Comparison of ENCODE assay signal across 18 mouse cellular contexts in genomic region chr13:49112652-49113051, GRCm38 (mm10). TPM values are rescaled to one million over a fixed set of nuclear protein-coding genes. Genes with fewer than 3 reads are reported as not detected.
DNase-seq lines count a peak whose midpoint lies in the region; ATAC-seq and TF ChIP-seq lines count a peak whose summit lies in the region.
"Had no signal": no experiment of that assay in that cellular context is flagged by ENCODE, and none has a peak within 500 bp of the region (broad histone marks: within the 10 kb centered on the region; RNA-seq: fewer than 3 reads in every experiment).

No protein-coding gene starts in this region.

- peak; percentile 28 for DNase-seq in gonadal fat pad, adult 2 months (ENCODE audit: low read depth)
- no peak for DNase-seq in lung, adult 2 months
- DNase-seq: adrenal gland, adult 2 months; adrenal gland, postnatal 36 days; cerebellum, adult 11 months; cerebellum, postnatal 10 days; gastrocnemius, postnatal 25 days; heart, postnatal 36 days had no signal

- H3K27ac ChIP-seq in hindbrain, embryonic 16.5 days (ENCODE audit: low read depth, low read length) = no peak overlapping the region
- no peak overlapping the region for H3K27ac ChIP-seq in hindbrain, embryonic 12.5 days
- no peak overlapping the region for H3K27ac ChIP-seq in intestine, embryonic 16.5 days (ENCODE audit: low read length)
- no peak overlapping the region for H3K27ac ChIP-seq in stomach, embryonic 16.5 days (ENCODE audit: low read length)
- no peak overlapping the region for H3K27ac ChIP-seq in forebrain, embryonic 12.5 days
- H3K27ac ChIP-seq: embryonic facial prominence, embryonic 10.5 days; forebrain, embryonic 10.5 days; forebrain, embryonic 15.5 days; heart, embryonic 13.5 days; hindbrain, postnatal 0 days had no signal

- H3K4me2 ChIP-seq in hindbrain, embryonic 16.5 days (ENCODE audit: low read length) = no peak overlapping the region
- no peak overlapping the region for H3K4me2 ChIP-seq in hindbrain, embryonic 12.5 days (replicated peaks)
- no peak overlapping the region for H3K4me2 ChIP-seq in intestine, embryonic 16.5 days (ENCODE audit: low read depth, low read length)
- no peak overlapping the region for H3K4me2 ChIP-seq in stomach, embryonic 16.5 days (ENCODE audit: low read depth, low read length)
- no peak overlapping the region for H3K4me2 ChIP-seq in forebrain, embryonic 12.5 days
- H3K4me2 ChIP-seq: forebrain, embryonic 15.5 days; heart, embryonic 13.5 days had no signal

- H3K4me1 ChIP-seq in hindbrain, embryonic 16.5 days (ENCODE audit: control insufficient read depth, insufficient read depth, low read depth, low read length) = no peaks in the 10 kb centered on the region; the same call in 1 of the 2 replicates
- H3K4me1 ChIP-seq in hindbrain, embryonic 12.5 days = no peaks in the 10 kb centered on the region
- H3K4me1 ChIP-seq in intestine, embryonic 16.5 days (ENCODE audit: control insufficient read depth, insufficient read depth, low read length) = no peaks in the 10 kb centered on the region
- peaks cover 10% of the 10 kb centered on the region for H3K4me1 ChIP-seq in stomach, embryonic 16.5 days (ENCODE audit: control insufficient read depth, insufficient read depth, low read length)
- H3K4me1 ChIP-seq in forebrain, embryonic 12.5 days = no peaks in the 10 kb centered on the region
- H3K4me1 ChIP-seq in lung, adult 2 months (ENCODE audit: control insufficient read depth, insufficient read depth, low read length) = no peaks in the 10 kb centered on the region
- H3K4me1 ChIP-seq: embryonic facial prominence, embryonic 10.5 days; forebrain, embryonic 15.5 days; heart, embryonic 13.5 days had no signal

- no peaks in the 10 kb centered on the region for H3K27me3 ChIP-seq in hindbrain, embryonic 16.5 days (replicated peaks; ENCODE audit: control insufficient read depth, insufficient read depth, low read length)
- H3K27me3 ChIP-seq in hindbrain, embryonic 12.5 days = no peaks in the 10 kb centered on the region
- no peaks in the 10 kb centered on the region for H3K27me3 ChIP-seq in intestine, embryonic 16.5 days (replicated peaks; ENCODE audit: control insufficient read depth, insufficient read depth, low read length)
- no peaks in the 10 kb centered on the region for H3K27me3 ChIP-seq in stomach, embryonic 16.5 days (ENCODE audit: control insufficient read depth, insufficient read depth, low read length)
- H3K27me3 ChIP-seq in forebrain, embryonic 12.5 days = no peaks in the 10 kb centered on the region
- H3K27me3 ChIP-seq: forebrain, embryonic 15.5 days had no signal

- H3K4me3 ChIP-seq in hindbrain, embryonic 16.5 days (ENCODE audit: low read length) = no peak overlapping the region
- H3K4me3 ChIP-seq in hindbrain, embryonic 12.5 days = no peak overlapping the region
- no peak overlapping the region for H3K4me3 ChIP-seq in intestine, embryonic 16.5 days (ENCODE audit: low read length)
- no peak overlapping the region for H3K4me3 ChIP-seq in stomach, embryonic 16.5 days (replicated peaks; ENCODE audit: low read length)
- H3K4me3 ChIP-seq in forebrain, embryonic 12.5 days (replicated peaks) = no peak overlapping the region
- no peak overlapping the region for H3K4me3 ChIP-seq in lung, adult 2 months (replicated peaks; ENCODE audit: extremely low read depth, low read depth, low read length)
- H3K4me3 ChIP-seq: embryonic facial prominence, embryonic 10.5 days; forebrain, embryonic 10.5 days; forebrain, embryonic 15.5 days; heart, embryonic 13.5 days had no signal

- TF ChIP-seq CTCF in lung, adult 2 months (IDR thresholded peaks at IDR 0.05; ENCODE audit: insufficient read depth, low read length) = no peak

- no peak overlapping the region for H3K9ac ChIP-seq in hindbrain, embryonic 16.5 days (ENCODE audit: low read depth, low read length)
- H3K9ac ChIP-seq in hindbrain, embryonic 12.5 days = no peak overlapping the region
- H3K9ac ChIP-seq in intestine, embryonic 16.5 days (ENCODE audit: low read depth, low read length) = no peak overlapping the region
- H3K9ac ChIP-seq in stomach, embryonic 16.5 days (ENCODE audit: low read length) = no peak overlapping the region
- H3K9ac ChIP-seq in forebrain, embryonic 12.5 days = no peak overlapping the region
- H3K9ac ChIP-seq: forebrain, embryonic 15.5 days; heart, embryonic 13.5 days had no signal

- WGBS in hindbrain, embryonic 16.5 days = 89% methylated on average over 8 of the region's 8 CpGs
- 91% methylated on average over 8 of the region's 8 CpGs for WGBS in hindbrain, embryonic 12.5 days
- WGBS in intestine, embryonic 16.5 days = 70% methylated on average over 8 of the region's 8 CpGs
- WGBS in stomach, embryonic 16.5 days = 52% methylated on average over 8 of the region's 8 CpGs
- WGBS in forebrain, embryonic 12.5 days = 91% methylated on average over 8 of the region's 8 CpGs
- WGBS in lung, adult 2 months = 75% methylated on average over 8 of the region's 8 CpGs

- 0 out of 2 replicates have a peak, but pooled peaks have one; percentile 19 for ATAC-seq in hindbrain, embryonic 16.5 days
- no peak for ATAC-seq in hindbrain, embryonic 12.5 days (ENCODE audit: low FRiP score)
- peak; percentile 59; the same call in 1 of the 2 replicates for ATAC-seq in intestine, embryonic 16.5 days
- peak; percentile 73 for ATAC-seq in stomach, embryonic 16.5 days (ENCODE audit: insufficient read depth, low FRiP score)
- ATAC-seq in forebrain, embryonic 12.5 days (ENCODE audit: low FRiP score) = no peak
- ATAC-seq: forebrain, embryonic 15.5 days; hindbrain, postnatal 0 days had no signal

- H3K36me3 ChIP-seq in hindbrain, embryonic 16.5 days (ENCODE audit: control insufficient read depth, insufficient read depth, low read length) = no peaks in the 10 kb centered on the region
- 0 out of 2 replicates have a peak, but pooled peaks cover 2% of the 10 kb centered on the region for H3K36me3 ChIP-seq in hindbrain, embryonic 12.5 days
- no peaks in the 10 kb centered on the region for H3K36me3 ChIP-seq in intestine, embryonic 16.5 days (ENCODE audit: control insufficient read depth, insufficient read depth, low read length)
- no peaks in the 10 kb centered on the region for H3K36me3 ChIP-seq in stomach, embryonic 16.5 days (ENCODE audit: control insufficient read depth, insufficient read depth, low read length)
- no peaks in the 10 kb centered on the region for H3K36me3 ChIP-seq in forebrain, embryonic 12.5 days (replicated peaks)
- H3K36me3 ChIP-seq: embryonic facial prominence, embryonic 10.5 days; forebrain, embryonic 10.5 days; forebrain, embryonic 15.5 days; heart, embryonic 13.5 days had no signal

- no peaks in the 10 kb centered on the region for H3K9me3 ChIP-seq in hindbrain, embryonic 16.5 days (ENCODE audit: control insufficient read depth, low read length)
- no peaks in the 10 kb centered on the region for H3K9me3 ChIP-seq in hindbrain, embryonic 12.5 days (replicated peaks)
- H3K9me3 ChIP-seq in intestine, embryonic 16.5 days (ENCODE audit: control insufficient read depth, low read length) = no peaks in the 10 kb centered on the region
- H3K9me3 ChIP-seq in stomach, embryonic 16.5 days (replicated peaks; ENCODE audit: control insufficient read depth, low read length) = no peaks in the 10 kb centered on the region
- no peaks in the 10 kb centered on the region for H3K9me3 ChIP-seq in forebrain, embryonic 12.5 days
- H3K9me3 ChIP-seq: embryonic facial prominence, embryonic 10.5 days; forebrain, embryonic 10.5 days; forebrain, embryonic 15.5 days; heart, embryonic 13.5 days had no signal

- TF ChIP-seq POLR2A in lung, adult 2 months (IDR thresholded peaks at IDR 0.05; ENCODE audit: borderline replicate concordance, extremely low read depth, low read depth, low read length) = no peak

RNA-seq across cellular contexts. Expression of gene Wnk2, which starts 35.2 kb away (rescaled TPM):
- polyA plus RNA-seq in hindbrain, embryonic 16.5 days (2015; fragmentation: Nextera tagmentation; extraction: Ambion mirVana) = 15.6 and 17.9 TPM in 2 replicates
- 16.0 and 16.2 TPM in 2 replicates for polyA plus RNA-seq in hindbrain, embryonic 12.5 days (2016; fragmentation: Nextera tagmentation; extraction: Ambion mirVana)
- 13.4 and 21.2 TPM in 2 replicates for polyA plus RNA-seq in gonadal fat pad, adult 2 months (2012; rRNA removed)
- 2.9 and 3.5 TPM in 2 replicates for polyA plus RNA-seq in intestine, embryonic 16.5 days (2015; fragmentation: Nextera tagmentation; extraction: Ambion mirVana)
- 3.3 and 3.4 TPM in 2 replicates for polyA plus RNA-seq in stomach, embryonic 16.5 days (2015; fragmentation: Nextera tagmentation; extraction: Ambion mirVana)
- 11.4 and 13.7 TPM in 2 replicates for polyA plus RNA-seq in forebrain, embryonic 12.5 days (2016; fragmentation: Nextera tagmentation; extraction: Ambion mirVana)
- polyA plus RNA-seq in lung, adult 2 months (2012; rRNA removed) = 1.5 and 4.2 TPM in 2 replicates

Comparison
In these comparisons a context has a peak if more than half of its experiments do, and no peak if none do; other contexts are left out.
1. ATAC-seq: peak in hindbrain, embryonic 16.5 days (single experiment), intestine, embryonic 16.5 days (single experiment) and stomach, embryonic 16.5 days (single experiment); none in hindbrain, embryonic 12.5 days (single experiment) and forebrain, embryonic 12.5 days (single experiment).